Mouse (Mus musculus) forebrain, embryonic 11.5 days (tissue): ENCODE measurements around the gene Gata3. TPM values are rescaled to one million over a fixed set of nuclear protein-coding genes. Genes with fewer than 3 reads are reported as not detected.

Source experiments
- ATAC-seq: fragments of 200-750 bp; cut with Nextera tagmentation; replicated peaks from 2 replicates; pipeline ENCODE4 v1.8.0; 2017; ENCODE audit warnings: moderate TSS enrichment; ENCODE audit not compliant: low FRiP score
- DNase-seq: peaks from one replicate; pipeline ENCODE4 v3.0.0-alpha.2; 2017; ENCODE audit warnings: low spot score
- H3K27ac ChIP-seq: fragments of 300-500 bp; sonication (generic); 2 replicates; pipeline ENCODE4 v1.5.1; 2014; ENCODE audit warnings: low read depth, low read length
- H3K27me3 ChIP-seq: fragments of 300-500 bp; sonication (generic); 2 replicates; pipeline ENCODE4 v1.6.1; 2014; ENCODE audit warnings: mild to moderate bottlenecking, low read length, mixed read lengths; ENCODE audit not compliant: control insufficient read depth, insufficient read depth
- H3K36me3 ChIP-seq: fragments of 300-500 bp; sonication (generic); 2 replicates; pipeline ENCODE4 v1.6.1; 2014; ENCODE audit warnings: mild to moderate bottlenecking, low read length, moderate library complexity, mixed read lengths; ENCODE audit not compliant: control insufficient read depth, insufficient read depth
- H3K4me1 ChIP-seq: fragments of 300-500 bp; sonication (generic); replicated peaks from 2 replicates; pipeline ENCODE4 v1.6.1; 2014; ENCODE audit warnings: low read length, mixed read lengths; ENCODE audit not compliant: control insufficient read depth, insufficient read depth
- H3K4me2 ChIP-seq: fragments of 300-500 bp; sonication (generic); 2 replicates; pipeline ENCODE4 v1.6.1; 2014; ENCODE audit warnings: low read depth, mild to moderate bottlenecking, low read length, moderate library complexity, mixed read lengths; ENCODE audit not compliant: severe bottlenecking
- H3K4me3 ChIP-seq: fragments of 300-500 bp; sonication (generic); 2 replicates; pipeline ENCODE4 v1.5.1; 2014; ENCODE audit warnings: low read depth, low read length
- H3K9ac ChIP-seq: fragments of 300-500 bp; sonication (generic); 2 replicates; pipeline ENCODE4 v1.6.1; 2014; ENCODE audit warnings: low read length
- H3K9me3 ChIP-seq: fragments of 300-500 bp; sonication (generic); 2 replicates; pipeline ENCODE4 v1.6.1; 2016; ENCODE audit warnings: low read length, mixed read lengths; ENCODE audit not compliant: control insufficient read depth
- WGBS: fragments of 180-500 bp; shearing (Covaris S2); extraction: QIAGEN DNeasy Blood & Tissue Kit; methylation state at CpG from one replicate; pipeline ENCODE4 v1.1.7; 2014; 5-methylcytosine and 5-hydroxymethylcytosine counted together
- polyA plus RNA-seq: library from polyadenylated mRNA; unstranded; fragments of >200 nt; fragmentation: Nextera tagmentation; extraction: Ambion mirVana; gene quantifications from 2 replicates; pipeline ENCODE4 v1.2.1, GENCODE M21; 2014

Gene Gata3
- polyA plus RNA-seq, 1 experiment from 2014 or later = 3.4 TPM

- DNase-seq = no peak
- Histone ChIP-seq H3K9ac (no peak overlapping the region), H3K36me3 (no peaks in the 10 kb centered on the region), H3K9me3 (no peaks in the 10 kb centered on the region), H3K27me3 (peaks cover 9% of the 10 kb centered on the region), H3K4me1 (no peaks in the 10 kb centered on the region), H3K4me2 (no peak overlapping the region), H3K27ac (no peak overlapping the region), H3K4me3 (no peak overlapping the region)
- no peak for ATAC-seq
- WGBS = 76% methylated on average over 14 of the region's 14 CpGs
Measured at GRCm38 (mm10) chr2:9903854-9904560, 14.2 kb upstream of the Gata3 start.

GRCm38 (mm10) chr2:9897846-9898245 is 8.0 kb upstream of the Gata3 start:
- DNase-seq (no peak), ATAC-seq (peak; percentile 36)
- Histone ChIP-seq H3K9ac (no peak overlapping the region), H3K9me3 (no peaks in the 10 kb centered on the region), H3K4me1 (0 out of 2 replicates have a peak, but pooled peaks cover 4% of the 10 kb centered on the region), H3K4me2 (no peak overlapping the region), H3K27ac (no peak overlapping the region), H3K36me3 (no peaks in the 10 kb centered on the region), H3K4me3 (no peak overlapping the region), H3K27me3 (peaks cover 63% of the 10 kb centered on the region)
- 2% methylated on average over 8 of the region's 8 CpGs for WGBS

- no peaks in the 10 kb centered on the region for H3K9me3 ChIP-seq
- no peak for DNase-seq
- no peaks in the 10 kb centered on the region for H3K36me3 ChIP-seq
- no peak overlapping the region for H3K27ac ChIP-seq
- H3K27me3 ChIP-seq = peaks cover 71% of the 10 kb centered on the region
- H3K4me3 ChIP-seq = no peak overlapping the region
- H3K9ac ChIP-seq = no peak overlapping the region
- under 1% methylated on average over 22 of the region's 22 CpGs for WGBS
- 0 out of 2 replicates have a peak, but pooled peaks cover 4% of the 10 kb centered on the region for H3K4me1 ChIP-seq
- ATAC-seq = no peak
- H3K4me2 ChIP-seq = 0 out of 2 replicates have a peak overlapping the region, but pooled peaks have one; percentile 11
Measured at GRCm38 (mm10) chr2:9896097-9896770, 6.4 kb upstream of the Gata3 start.

- 0 out of 2 replicates have a peak, but pooled peaks cover 4% of the 10 kb centered on the region for H3K4me1 ChIP-seq
- H3K27ac ChIP-seq = no peak overlapping the region
- peaks cover 84% of the 10 kb centered on the region for H3K27me3 ChIP-seq
- H3K9me3 ChIP-seq = no peaks in the 10 kb centered on the region
- no peaks in the 10 kb centered on the region for H3K36me3 ChIP-seq
- H3K9ac ChIP-seq = no peak overlapping the region
- WGBS = under 1% methylated on average over 19 of the region's 19 CpGs
- no peak overlapping the region for H3K4me2 ChIP-seq
- DNase-seq (no peak), ATAC-seq (no peak)
- no peak overlapping the region for H3K4me3 ChIP-seq
Measured at GRCm38 (mm10) chr2:9894836-9895593, 5.2 kb upstream of the Gata3 start.

- Histone ChIP-seq H3K36me3 (no peaks in the 10 kb centered on the region), H3K27ac (no peak overlapping the region), H3K4me2 (no peak overlapping the region), H3K27me3 (peaks cover 90% of the 10 kb centered on the region), H3K9ac (no peak overlapping the region), H3K4me1 (peaks cover 10% of the 10 kb centered on the region), H3K4me3 (no peak overlapping the region), H3K9me3 (no peaks in the 10 kb centered on the region)
- ATAC-seq = peak; percentile 38
- DNase-seq = peak; percentile 67
- 0% methylated on average over 6 of the region's 6 CpGs for WGBS
Measured at GRCm38 (mm10) chr2:9893272-9893953, 3.6 kb upstream of the Gata3 start.

- DNase-seq (no peak), ATAC-seq (no peak)
- no peaks in the 10 kb centered on the region for H3K9me3 ChIP-seq
- H3K36me3 ChIP-seq = no peaks in the 10 kb centered on the region
- peaks cover 10% of the 10 kb centered on the region for H3K4me1 ChIP-seq
- H3K27ac ChIP-seq = no peak overlapping the region
- peaks cover 91% of the 10 kb centered on the region for H3K27me3 ChIP-seq
- H3K9ac ChIP-seq = no peak overlapping the region
- no peak overlapping the region for H3K4me2 ChIP-seq
- no peak overlapping the region for H3K4me3 ChIP-seq
- WGBS = 3% methylated on average over 7 of the region's 7 CpGs
Measured at GRCm38 (mm10) chr2:9892541-9892940, 2.7 kb upstream of the Gata3 start.

- Histone ChIP-seq H3K27me3 (peaks cover 91% of the 10 kb centered on the region), H3K27ac (no peak overlapping the region), H3K4me2 (no peak overlapping the region), H3K36me3 (no peaks in the 10 kb centered on the region), H3K9me3 (no peaks in the 10 kb centered on the region), H3K9ac (no peak overlapping the region), H3K4me3 (no peak overlapping the region), H3K4me1 (peaks cover 7% of the 10 kb centered on the region)
- DNase-seq (peak; percentile 30), ATAC-seq (no peak)
- under 1% methylated on average over 5 of the region's 5 CpGs for WGBS
Measured at GRCm38 (mm10) chr2:9890906-9891305, 1.1 kb upstream of the Gata3 start.

GRCm38 (mm10) chr2:9890251-9890650 is 417 bp upstream of the Gata3 start:
- Histone ChIP-seq H3K27me3 (peaks cover 91% of the 10 kb centered on the region), H3K4me2 (no peak overlapping the region), H3K4me3 (no peak overlapping the region), H3K9me3 (no peaks in the 10 kb centered on the region), H3K9ac (no peak overlapping the region), H3K36me3 (no peaks in the 10 kb centered on the region), H3K4me1 (peaks cover 6% of the 10 kb centered on the region), H3K27ac (no peak overlapping the region)
- DNase-seq = no peak
- ATAC-seq = no peak
- WGBS = 8% methylated on average over 8 of the region's 8 CpGs
